Mouse (Mus musculus): ENCODE data around the gene Gnai2.

DNA sequence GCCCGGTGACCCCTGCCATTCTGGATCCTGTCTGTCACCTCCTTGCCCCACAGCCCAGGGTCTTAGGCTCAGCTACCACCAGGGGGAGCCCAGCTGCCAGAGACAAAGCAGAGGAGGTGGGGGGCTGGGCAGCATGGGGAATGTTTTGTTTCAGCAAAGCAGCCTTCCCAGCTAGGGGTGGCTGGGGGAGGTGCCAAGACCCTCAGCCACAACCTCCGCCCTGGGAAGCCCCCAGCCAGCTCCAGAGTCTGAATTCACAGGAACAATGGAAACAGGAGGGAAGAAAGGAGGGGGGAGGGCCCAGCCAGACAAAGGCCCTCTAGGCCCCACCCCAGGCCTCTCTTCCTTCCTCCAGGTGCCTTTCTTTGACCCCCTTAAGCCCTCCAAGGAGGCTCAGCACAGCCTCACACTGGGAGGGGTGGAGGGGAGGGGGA is 8.3 kb downstream of the Gnai2 start:
- 0 out of 2 replicates have a peak, but pooled peaks have one; percentile 4 for TF ChIP-seq POLR2A (IDR thresholded peaks at IDR 0.05; ENCODE audit: borderline replicate concordance, control insufficient read depth, low read depth, low read length)
- TF ChIP-seq CTCF (IDR thresholded peaks at IDR 0.05; ENCODE audit: control insufficient read depth, insufficient read depth, low read length), result peak; percentile 88

All from bone marrow, adult 2 months (tissue).